Mouse (Mus musculus): ENCODE measurements at regions not wholly inside any gene's neighbourhood (a gene's known extent, or its start where the extent isn't known, plus 50 kb on each side); places are given as distances from the start of the nearest gene placed in this dataset.

DNA sequence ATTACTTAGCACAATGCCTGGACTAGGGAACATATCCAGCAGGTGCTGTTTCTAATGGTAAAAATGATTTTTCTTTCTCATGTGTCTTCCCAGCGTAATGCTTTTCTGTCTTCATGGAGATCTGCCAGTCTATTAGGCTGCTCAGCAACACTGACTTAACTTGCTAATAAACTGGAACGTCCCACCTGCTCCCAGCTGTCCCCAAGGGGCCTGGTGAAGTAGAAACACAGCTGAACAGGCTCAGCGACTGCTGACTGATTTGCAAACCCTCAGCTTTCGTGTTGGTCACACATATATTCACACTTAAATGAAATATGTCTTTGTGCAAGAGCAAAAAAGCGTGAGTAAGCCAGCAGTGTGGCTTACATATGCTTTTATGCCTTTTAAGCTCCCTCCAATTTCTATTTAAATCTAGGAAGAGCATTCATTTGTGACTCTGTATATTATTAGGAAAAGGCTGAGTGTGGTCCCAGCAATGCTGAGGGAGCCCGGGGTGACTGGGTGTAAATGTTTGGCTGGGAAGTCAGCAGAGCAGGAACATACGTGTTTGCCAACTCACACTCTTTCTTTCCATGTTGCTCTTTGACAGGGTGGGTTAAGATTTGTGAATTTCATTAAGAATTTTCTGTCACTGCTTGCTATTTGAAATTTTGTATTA is 146.7 kb upstream of the Rgmb start:
- Histone ChIP-seq H3K27ac (replicated peaks) (no peak overlapping the region), H3K36me3 (no peaks in the 10 kb centered on the region), H3K9me3 (no peaks in the 10 kb centered on the region), H3K9ac (no peak overlapping the region), H3K4me3 (no peak overlapping the region), H3K27me3 (replicated peaks) (no peaks in the 10 kb centered on the region), H3K4me2 (no peak overlapping the region), H3K4me1 (peaks cover 5% of the 10 kb centered on the region; the same call in 1 of the 2 replicates)
- no peak for ATAC-seq (ENCODE audit: extremely low read depth, insufficient number of reproducible peaks, low FRiP score, low TSS enrichment)
- 66% methylated on average over 7 of the region's 7 CpGs for WGBS

GRCm38 (mm10) chr17:15971351-15971685 is 140.5 kb upstream of the Rgmb start:
- H3K27me3 ChIP-seq (replicated peaks), result no peaks in the 10 kb centered on the region

DNA sequence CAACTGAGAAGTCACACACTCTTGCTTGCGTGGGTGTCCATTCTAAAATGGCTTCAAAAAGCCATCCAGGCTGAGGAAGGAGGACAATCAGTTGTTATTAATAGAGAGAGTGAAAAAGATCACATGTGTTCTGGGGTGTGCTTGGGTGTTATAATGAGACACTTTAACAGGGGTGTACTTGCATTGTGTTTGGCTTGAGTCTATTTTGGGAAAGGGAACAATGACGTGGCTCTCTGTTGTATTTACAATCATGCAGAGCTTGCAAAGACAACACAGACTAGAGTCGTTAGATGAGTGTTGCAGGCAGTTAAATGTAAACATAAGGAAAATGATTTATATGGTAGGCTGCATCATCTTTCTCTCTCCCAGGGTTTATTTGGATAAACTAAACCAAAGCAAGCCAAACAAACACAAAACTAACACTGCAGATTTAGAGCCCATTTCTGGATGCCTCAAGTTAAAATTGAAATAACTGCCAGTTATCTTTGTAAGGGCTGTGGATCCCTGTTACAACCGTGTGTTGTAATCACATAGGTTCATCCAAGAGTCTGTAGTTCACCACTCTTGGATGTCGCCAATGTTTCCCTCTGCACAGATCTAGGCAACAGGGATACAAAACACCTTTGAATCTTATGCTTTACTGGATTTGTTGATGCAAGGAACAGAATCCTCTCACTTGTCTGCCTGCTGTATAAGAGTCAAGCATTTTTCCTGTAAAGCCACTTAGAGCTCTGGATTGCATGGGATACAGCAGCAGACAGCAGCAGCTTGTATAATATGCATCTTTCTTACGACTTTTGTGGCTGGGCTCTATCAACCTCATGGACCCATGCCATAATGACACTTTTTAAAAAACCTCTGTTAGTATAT is 139.9 kb upstream of the Rgmb start:
- no peak overlapping the region for H3K4me2 ChIP-seq
- no peaks in the 10 kb centered on the region for H3K9me3 ChIP-seq
- H3K9ac ChIP-seq, result no peak overlapping the region
- no peak overlapping the region for H3K27ac ChIP-seq (replicated peaks)
- H3K36me3 ChIP-seq, result no peaks in the 10 kb centered on the region
- H3K27me3 ChIP-seq (replicated peaks), result no peaks in the 10 kb centered on the region
- H3K4me3 ChIP-seq, result no peak overlapping the region
- 47% methylated on average over 6 of the region's 6 CpGs for WGBS
- H3K4me1 ChIP-seq, result peaks cover 23% of the 10 kb centered on the region
- ATAC-seq (ENCODE audit: extremely low read depth, insufficient number of reproducible peaks, low FRiP score, low TSS enrichment), result no peak

More at GRCm38 (mm10) chr17:15971351-15971685, 140.5 kb upstream of the Rgmb start:
- H3K27ac ChIP-seq (replicated peaks), result no peak overlapping the region
- no peaks in the 10 kb centered on the region for H3K36me3 ChIP-seq
- H3K4me3 ChIP-seq, result no peak overlapping the region
- H3K4me1 ChIP-seq, result peaks cover 28% of the 10 kb centered on the region
- no peaks in the 10 kb centered on the region for H3K9me3 ChIP-seq
- WGBS, result 76% methylated on average over 3 of the region's 3 CpGs
- no peak for ATAC-seq (ENCODE audit: extremely low read depth, insufficient number of reproducible peaks, low FRiP score, low TSS enrichment)
- no peak overlapping the region for H3K9ac ChIP-seq
- H3K4me2 ChIP-seq, result no peak overlapping the region

GRCm38 (mm10) chr17:15968331-15968730 is 137.5 kb upstream of the Rgmb start:
- H3K27ac ChIP-seq (replicated peaks), result no peak overlapping the region
- WGBS, result 42% methylated on average over 5 of the region's 5 CpGs

GRCm38 (mm10) chr17:15955656-15956055 is 124.8 kb upstream of the Rgmb start:
- H3K9me3 ChIP-seq, result no peaks in the 10 kb centered on the region
- no peak overlapping the region for H3K27ac ChIP-seq (replicated peaks)
- H3K36me3 ChIP-seq, result no peaks in the 10 kb centered on the region
- H3K27me3 ChIP-seq (replicated peaks), result no peaks in the 10 kb centered on the region
- no peaks in the 10 kb centered on the region for H3K4me1 ChIP-seq
- 70% methylated on average over 2 of the region's 2 CpGs for WGBS
- no peak for ATAC-seq (ENCODE audit: extremely low read depth, insufficient number of reproducible peaks, low FRiP score, low TSS enrichment)
- H3K4me3 ChIP-seq, result no peak overlapping the region
- H3K4me2 ChIP-seq, result no peak overlapping the region
- no peak overlapping the region for H3K9ac ChIP-seq

More at GRCm38 (mm10) chr17:15968331-15968730, 137.5 kb upstream of the Rgmb start:
- H3K9ac ChIP-seq, result no peak overlapping the region
- no peaks in the 10 kb centered on the region for H3K27me3 ChIP-seq (replicated peaks)
- peaks cover 23% of the 10 kb centered on the region for H3K4me1 ChIP-seq
- no peak overlapping the region for H3K4me3 ChIP-seq
- H3K4me2 ChIP-seq, result no peak overlapping the region
- H3K36me3 ChIP-seq, result no peaks in the 10 kb centered on the region
- H3K9me3 ChIP-seq, result no peaks in the 10 kb centered on the region
- ATAC-seq (ENCODE audit: extremely low read depth, insufficient number of reproducible peaks, low FRiP score, low TSS enrichment), result no peak

DNA sequence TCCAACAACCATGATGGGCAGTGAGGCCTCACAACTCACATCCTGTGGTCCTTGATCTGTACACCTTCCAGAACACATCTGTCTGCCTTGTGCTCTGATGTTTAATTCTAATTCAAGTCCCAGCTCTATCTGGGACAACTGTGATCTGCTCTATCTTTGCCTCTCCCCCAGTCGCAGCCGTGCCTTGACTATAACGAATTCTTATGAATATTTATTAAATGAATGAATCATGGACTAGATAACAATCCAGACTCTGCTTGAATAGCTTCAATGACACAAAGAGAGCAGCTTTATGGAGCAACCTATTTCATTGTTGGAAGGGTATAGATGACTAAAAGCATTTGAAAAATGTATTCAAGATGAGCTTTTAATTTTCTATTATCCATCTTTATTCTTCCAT is 120.8 kb upstream of the Rgmb start:
- ATAC-seq (ENCODE audit: extremely low read depth, insufficient number of reproducible peaks, low FRiP score, low TSS enrichment), result no peak
- H3K4me1 ChIP-seq, result no peaks in the 10 kb centered on the region
- no peak overlapping the region for H3K9ac ChIP-seq
- H3K4me3 ChIP-seq, result no peak overlapping the region
- H3K9me3 ChIP-seq, result no peaks in the 10 kb centered on the region
- WGBS, result 75% methylated on average over 3 of the region's 3 CpGs
- no peak overlapping the region for H3K27ac ChIP-seq (replicated peaks)
- no peak overlapping the region for H3K4me2 ChIP-seq
- H3K27me3 ChIP-seq (replicated peaks), result no peaks in the 10 kb centered on the region
- H3K36me3 ChIP-seq, result no peaks in the 10 kb centered on the region

DNA sequence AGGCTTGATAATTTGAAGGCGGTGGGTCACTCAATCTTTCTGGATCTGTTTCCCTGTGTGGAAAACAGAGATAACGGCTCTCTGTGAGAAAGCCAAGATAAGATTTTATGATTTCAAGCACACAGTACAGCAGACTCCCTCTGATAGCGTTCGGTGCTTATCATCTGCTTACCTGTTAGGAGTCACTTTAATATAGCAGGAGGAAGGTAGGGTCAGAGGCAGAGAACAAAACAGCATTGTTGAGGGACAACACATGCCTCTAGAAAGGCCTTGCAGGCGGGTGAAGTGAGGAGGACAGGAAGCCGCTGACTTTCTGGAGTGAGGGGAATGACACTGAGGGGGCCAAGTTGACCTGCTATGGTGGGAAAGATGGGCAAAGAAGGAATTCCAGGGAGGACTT is 118.9 kb upstream of the Rgmb start:
- H3K27ac ChIP-seq (replicated peaks), result no peak overlapping the region

DNA sequence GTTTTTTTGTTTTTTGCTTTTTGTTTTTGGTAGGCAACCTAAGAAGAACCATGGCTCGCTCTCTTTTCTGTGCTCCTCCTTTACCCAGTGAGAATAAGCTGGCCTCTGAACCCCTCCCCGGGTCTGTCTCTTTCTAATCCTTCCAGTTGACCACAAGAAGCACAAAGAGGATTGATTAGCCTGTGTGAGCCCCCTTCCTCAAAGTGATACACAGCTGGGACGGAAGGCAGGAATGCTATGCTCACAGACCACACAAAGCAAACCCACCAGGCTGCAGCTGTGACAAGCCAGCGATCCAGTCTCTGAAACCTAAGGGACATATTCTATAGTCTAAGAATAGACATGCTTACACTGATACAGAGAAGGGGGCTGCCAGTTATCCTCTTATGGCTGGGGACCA is 111.5 kb upstream of the Rgmb start:
- Histone ChIP-seq H3K36me3 (no peaks in the 10 kb centered on the region), H3K4me2 (no peak overlapping the region), H3K4me3 (no peak overlapping the region), H3K27me3 (replicated peaks) (no peaks in the 10 kb centered on the region), H3K9ac (no peak overlapping the region), H3K27ac (replicated peaks) (no peak overlapping the region), H3K4me1 (no peaks in the 10 kb centered on the region), H3K9me3 (no peaks in the 10 kb centered on the region)
- 62% methylated on average over 4 of the region's 4 CpGs for whole genome bisulfite sequencing
- ATAC-seq (ENCODE audit: extremely low read depth, insufficient number of reproducible peaks, low FRiP score, low TSS enrichment), result no peak

More for the DNA sequence above, 118.9 kb upstream of the Rgmb start:
- no peaks in the 10 kb centered on the region for H3K36me3 ChIP-seq
- no peak for ATAC-seq (ENCODE audit: extremely low read depth, insufficient number of reproducible peaks, low FRiP score, low TSS enrichment)
- H3K9me3 ChIP-seq, result no peaks in the 10 kb centered on the region
- H3K4me2 ChIP-seq, result no peak overlapping the region
- no peaks in the 10 kb centered on the region for H3K27me3 ChIP-seq (replicated peaks)
- H3K9ac ChIP-seq, result no peak overlapping the region
- H3K4me3 ChIP-seq, result no peak overlapping the region
- WGBS, result 35% methylated on average over 6 of the region's 6 CpGs
- no peaks in the 10 kb centered on the region for H3K4me1 ChIP-seq

DNA sequence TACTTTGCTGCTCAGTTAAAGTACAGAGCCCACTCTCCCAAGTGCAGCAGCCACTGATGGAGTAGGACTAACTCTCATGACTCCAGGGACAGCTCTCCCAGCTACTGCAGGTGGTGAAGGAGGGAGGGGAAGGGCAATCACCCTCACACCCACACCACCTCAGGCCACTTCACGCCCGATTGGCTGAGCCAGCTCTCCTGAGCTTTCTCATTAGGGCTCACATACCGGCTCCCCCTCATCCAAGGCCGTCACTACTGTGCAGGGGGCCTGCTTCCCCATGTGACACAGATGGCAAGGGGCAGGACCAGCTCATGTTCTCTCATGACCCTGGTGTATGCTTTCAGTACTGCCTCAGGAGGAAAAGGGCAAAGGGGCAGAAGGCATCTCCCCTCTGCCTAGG is 87.8 kb upstream of the Rgmb start:
- Histone ChIP-seq H3K4me2 (no peak overlapping the region), H3K36me3 (no peaks in the 10 kb centered on the region), H3K4me1 (no peaks in the 10 kb centered on the region), H3K27ac (replicated peaks) (no peak overlapping the region), H3K4me3 (no peak overlapping the region), H3K9me3 (no peaks in the 10 kb centered on the region), H3K27me3 (replicated peaks) (no peaks in the 10 kb centered on the region), H3K9ac (no peak overlapping the region)
- 34% methylated on average over 4 of the region's 4 CpGs for WGBS
- no peak for ATAC-seq (ENCODE audit: extremely low read depth, insufficient number of reproducible peaks, low FRiP score, low TSS enrichment)

DNA sequence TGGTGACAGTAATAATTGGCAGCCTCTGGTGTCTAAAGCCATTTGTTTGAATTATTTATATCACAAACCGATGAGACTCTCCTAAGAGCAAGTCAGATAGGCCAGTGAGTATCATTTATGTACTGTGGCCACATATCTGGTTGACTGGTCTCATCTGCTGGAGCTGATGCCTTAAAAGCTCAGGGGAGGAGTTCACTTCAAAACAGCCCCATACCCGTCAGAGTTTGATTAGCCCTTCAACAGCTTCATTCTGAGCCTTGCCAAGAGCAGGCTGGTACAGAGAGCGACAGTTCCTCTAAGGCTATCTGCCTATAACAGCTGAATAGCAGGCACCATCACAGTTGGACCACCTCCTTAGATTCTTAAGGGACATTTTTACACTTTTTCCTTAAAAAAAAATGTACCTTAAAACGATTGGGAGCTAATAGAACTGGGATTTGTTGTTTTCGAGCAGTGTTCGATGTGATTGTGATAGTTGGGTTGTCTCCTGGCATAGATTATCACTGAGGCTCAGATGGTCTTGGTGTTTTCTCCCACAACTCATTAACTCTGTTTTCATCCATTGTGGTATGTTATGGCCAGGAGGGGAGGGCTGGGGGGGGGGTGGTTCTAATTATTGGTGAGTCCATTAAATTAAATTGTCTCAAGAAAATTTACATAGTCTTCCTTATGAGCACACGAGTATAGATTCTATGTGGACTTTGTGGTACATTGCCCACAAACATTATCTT is 68.0 kb upstream of the Rgmb start:
- no peaks in the 10 kb centered on the region for H3K4me1 ChIP-seq
- no peaks in the 10 kb centered on the region for H3K36me3 ChIP-seq
- ATAC-seq (ENCODE audit: extremely low read depth, insufficient number of reproducible peaks, low FRiP score, low TSS enrichment), result no peak
- H3K9me3 ChIP-seq, result no peaks in the 10 kb centered on the region
- H3K27me3 ChIP-seq (replicated peaks), result no peaks in the 10 kb centered on the region
- H3K4me3 ChIP-seq, result no peak overlapping the region
- no peak overlapping the region for H3K4me2 ChIP-seq
- H3K27ac ChIP-seq (replicated peaks), result no peak overlapping the region
- 60% methylated on average over 7 of the region's 7 CpGs for WGBS
- H3K9ac ChIP-seq, result no peak overlapping the region

GRCm38 (mm10) chr17:15895968-15896367 is 65.1 kb upstream of the Rgmb start:
- Histone ChIP-seq H3K27ac (replicated peaks) (no peak overlapping the region), H3K36me3 (no peaks in the 10 kb centered on the region), H3K27me3 (replicated peaks) (no peaks in the 10 kb centered on the region), H3K4me2 (no peak overlapping the region), H3K9me3 (no peaks in the 10 kb centered on the region), H3K4me1 (no peaks in the 10 kb centered on the region), H3K9ac (no peak overlapping the region), H3K4me3 (no peak overlapping the region)
- WGBS, result 64% methylated on average over 3 of the region's 3 CpGs
- ATAC-seq (ENCODE audit: extremely low read depth, insufficient number of reproducible peaks, low FRiP score, low TSS enrichment), result no peak
